Mouse (Mus musculus): Measurements from ENCODE around the gene Olfr1462.

- TF ChIP-seq POLR2A (IDR thresholded peaks at IDR 0.05; ENCODE audit: borderline replicate concordance, extremely low read depth, low read depth, low read length) (no peak), CTCF (IDR thresholded peaks at IDR 0.05; ENCODE audit: insufficient read depth, low read length) (no peak)
Observed at GRCm38 (mm10) chr19:13221666-13222065, 36.1 kb downstream of the Olfr1462 start.
